Mouse (Mus musculus): Measurements from ENCODE around the gene Zfp322a.

DNA sequence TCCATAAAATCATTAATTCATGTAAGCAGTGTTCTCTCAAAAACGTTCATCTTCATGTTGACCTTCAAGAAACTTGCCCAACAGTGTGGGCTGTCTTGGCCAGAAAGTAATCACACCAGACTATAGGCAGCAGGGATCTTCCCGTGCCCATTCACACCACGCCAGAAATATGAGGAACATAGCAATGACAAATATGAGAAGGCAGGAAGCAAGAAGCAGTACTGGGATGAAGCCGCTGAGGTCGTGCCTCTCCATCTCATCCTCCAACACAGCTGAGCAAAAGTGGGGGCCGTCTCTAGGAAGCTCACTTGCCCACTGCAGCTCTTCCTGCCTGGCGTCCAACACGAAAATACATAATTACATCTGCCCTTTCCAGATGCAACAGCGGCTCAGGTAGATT, 41.6 kb upstream of the Zfp322a start:
- TF ChIP-seq CTCF (IDR thresholded peaks at IDR 0.05 in 2 of 3, conservative IDR thresholded peaks at IDR 0.05 in 1 of 3; ENCODE audit: control insufficient read depth in 1 of 3, insufficient read depth in 1 of 3, low read depth in 2 of 3, low read length in 3 of 3, poor library complexity in 1 of 3, severe bottlenecking in 1 of 3), result no peak
- TF ChIP-seq POLR2A (IDR thresholded peaks at IDR 0.05; ENCODE audit: control insufficient read depth in 1 of 2, insufficient read depth in 1 of 2, low read depth in 1 of 2, low read length in 2 of 2, poor library complexity in 1 of 2), result no peak
- no peak for TF ChIP-seq TBP (IDR thresholded peaks at IDR 0.05; ENCODE audit: low read depth, low read length)
- TF ChIP-seq MEF2A (IDR thresholded peaks at IDR 0.05; ENCODE audit: extremely low read depth, insufficient replicate concordance, low read depth, low read length, poor library complexity, severe bottlenecking), result no peak
- TF ChIP-seq TCF12 (IDR thresholded peaks at IDR 0.05; ENCODE audit: low read depth, low read length), result no peak
- TF ChIP-seq MAX (IDR thresholded peaks at IDR 0.05; ENCODE audit: low read length), result no peak
- TF ChIP-seq E2F4 (IDR thresholded peaks at IDR 0.05; ENCODE audit: borderline replicate concordance, low read depth, low read length), result no peak
- TF ChIP-seq GABPA (IDR thresholded peaks at IDR 0.05; ENCODE audit: low read depth, low read length), result no peak
- no peak for TF ChIP-seq NELFE (IDR thresholded peaks at IDR 0.05; ENCODE audit: low read depth, low read length)
